Mouse (Mus musculus) bone marrow, adult 2 months (tissue): Measurements from ENCODE around the gene Casc1. TPM values are rescaled to one million over a fixed set of nuclear protein-coding genes. Genes with fewer than 3 reads are reported as not detected.

Experiments
- H3K27ac ChIP-seq: fragments of 200-500 bp; 2 replicates; pipeline ENCODE4 v1.5.1; 2012; ENCODE audit warnings: low read depth, mild to moderate bottlenecking, control low read depth, inconsistent platforms, low read length; ENCODE audit not compliant: control insufficient read depth, poor library complexity, insufficient read depth
- H3K4me1 ChIP-seq: fragments of 200-500 bp; 2 replicates; pipeline ENCODE4 v1.6.1; 2011; ENCODE audit warnings: low read length; ENCODE audit not compliant: control insufficient read depth, insufficient read depth
- H3K4me3 ChIP-seq: fragments of 200-500 bp; replicated peaks from 2 replicates; pipeline ENCODE3; 2011; ENCODE audit warnings: mild to moderate bottlenecking, low read depth, low read length, control low read depth; ENCODE audit not compliant: control insufficient read depth
- CTCF ChIP-seq: fragments of 200-500 bp; IDR thresholded peaks from 2 replicates; pipeline ENCODE4 v1.5.1; 2011; ENCODE audit warnings: low read length, control low read depth; ENCODE audit not compliant: control insufficient read depth, insufficient read depth
- POLR2A ChIP-seq: fragments of 200-500 bp; IDR thresholded peaks from 2 replicates; pipeline ENCODE4 v1.6.1; 2011; ENCODE audit warnings: low read depth, mild to moderate bottlenecking, control low read depth, low read length, borderline replicate concordance; ENCODE audit not compliant: control insufficient read depth
- WGBS: fragments of 180-500 bp; shearing (Covaris S2); methylation state at CpG from one replicate; pipeline ENCODE4 v1.1.7; 2018; 5-methylcytosine and 5-hydroxymethylcytosine counted together
- polyA plus RNA-seq: library from polyadenylated mRNA; stranded (reverse); fragments of >200 nt; gene quantifications from 2 replicates; pipeline ENCODE4 v1.2.4, GENCODE M21; 2011; ENCODE audit warnings: low replicate concordance; ENCODE audit not compliant: missing spikeins, insufficient read depth, insufficient read length

Gene Casc1
- polyA plus RNA-seq, 1 experiment, result 1.3 TPM

- H3K27ac ChIP-seq, result no peak overlapping the region
- no peak overlapping the region for H3K4me3 ChIP-seq
- 26% methylated on average over 9 of the region's 9 CpGs for WGBS
- peaks cover 1% of the 10 kb centered on the region; the same call in 1 of the 2 replicates for H3K4me1 ChIP-seq
- TF ChIP-seq POLR2A (no peak), CTCF (no peak)
These were observed 61.8 kb downstream of the Casc1 start for GRCm38 (mm10) chr6:145149054-145149453.

- no peak overlapping the region for H3K27ac ChIP-seq
- no peak for TF ChIP-seq POLR2A
- TF ChIP-seq CTCF, result no peak
- H3K4me1 ChIP-seq, result peaks cover 1% of the 10 kb centered on the region; the same call in 1 of the 2 replicates
- H3K4me3 ChIP-seq, result no peak overlapping the region
- 94% methylated on average over 16 of the region's 16 CpGs for WGBS
These were observed 63.1 kb downstream of the Casc1 start for GRCm38 (mm10) chr6:145147716-145148115.

GRCm38 (mm10) chr6:145145173-145145572 lies 65.6 kb downstream of the Casc1 start:
- WGBS, result 78% methylated on average over 7 of the region's 7 CpGs
- Histone ChIP-seq H3K4me1 (peaks cover 3% of the 10 kb centered on the region; the same call in 1 of the 2 replicates), H3K4me3 (no peak overlapping the region), H3K27ac (no peak overlapping the region)
- TF ChIP-seq POLR2A, result no peak
- no peak for TF ChIP-seq CTCF

- Histone ChIP-seq H3K4me1 (peaks cover 5% of the 10 kb centered on the region), H3K4me3 (no peak overlapping the region), H3K27ac (no peak overlapping the region)
- TF ChIP-seq POLR2A (no peak), CTCF (no peak)
- WGBS, result 88% methylated on average over 12 of the region's 12 CpGs
These were observed 69.0 kb downstream of the Casc1 start for GRCm38 (mm10) chr6:145141827-145142226.

GRCm38 (mm10) chr6:145140706-145141105 lies 70.1 kb downstream of the Casc1 start:
- 68% methylated on average over 11 of the region's 11 CpGs for WGBS

GRCm38 (mm10) chr6:145139776-145140475 lies 70.9 kb downstream of the Casc1 start:
- Histone ChIP-seq H3K27ac (peak overlapping the region; percentile 73), H3K4me1 (peaks cover 5% of the 10 kb centered on the region), H3K4me3 (no peak overlapping the region)
- 26% methylated on average over 11 of the region's 11 CpGs for WGBS
- no peak for TF ChIP-seq POLR2A
- TF ChIP-seq CTCF, result no peak

More at GRCm38 (mm10) chr6:145140706-145141105, 70.1 kb downstream of the Casc1 start:
- H3K27ac ChIP-seq, result peak overlapping the region; percentile 73; the same call in 1 of the 2 replicates
- H3K4me3 ChIP-seq, result no peak overlapping the region
- H3K4me1 ChIP-seq, result peaks cover 5% of the 10 kb centered on the region
- TF ChIP-seq POLR2A (no peak), CTCF (no peak)

GRCm38 (mm10) chr6:145139236-145139635 lies 71.6 kb downstream of the Casc1 start:
- TF ChIP-seq POLR2A, result no peak
- no peak for TF ChIP-seq CTCF
- WGBS, result 82% methylated on average over 13 of the region's 13 CpGs
- peaks cover 5% of the 10 kb centered on the region for H3K4me1 ChIP-seq
- H3K4me3 ChIP-seq, result no peak overlapping the region
- H3K27ac ChIP-seq, result peak overlapping the region; percentile 15; the same call in 1 of the 2 replicates

GRCm38 (mm10) chr6:145136831-145137230 lies 74.0 kb downstream of the Casc1 start:
- H3K4me1 ChIP-seq, result peaks cover 5% of the 10 kb centered on the region
- no peak for TF ChIP-seq POLR2A
- TF ChIP-seq CTCF, result no peak
- WGBS, result 76% methylated on average over 5 of the region's 5 CpGs

More at GRCm38 (mm10) chr6:145136831-145137230, 74.0 kb downstream of the Casc1 start:
- H3K4me3 ChIP-seq, result no peak overlapping the region
- no peak overlapping the region for H3K27ac ChIP-seq
